Mouse (Mus musculus) intestine, embryonic 15.5 days (tissue): ENCODE measurements around the gene Sec62. TPM values are rescaled to one million over a fixed set of nuclear protein-coding genes. Genes with fewer than 3 reads are reported as not detected.

ENCODE experiments used
- ATAC-seq: fragments of 200-750 bp; cut with Nextera tagmentation; 2 replicates; pipeline ENCODE4 v1.8.0; 2017; ENCODE audit warnings: moderate TSS enrichment, moderate library complexity
- H3K27ac ChIP-seq: fragments of 300-500 bp; sonication (generic); 2 replicates; pipeline ENCODE4 v1.5.1; 2015; ENCODE audit warnings: mild to moderate bottlenecking, inconsistent platforms
- H3K27me3 ChIP-seq: fragments of 300-500 bp; sonication (generic); replicated peaks from 2 replicates; pipeline ENCODE4 v1.6.1; 2015; ENCODE audit warnings: inconsistent platforms
- H3K36me3 ChIP-seq: fragments of 300-500 bp; sonication (generic); 2 replicates; pipeline ENCODE4 v1.6.1; 2015; ENCODE audit warnings: inconsistent platforms
- H3K4me1 ChIP-seq: fragments of 300-500 bp; sonication (generic); replicated peaks from 2 replicates; pipeline ENCODE4 v1.6.1; 2015; ENCODE audit warnings: inconsistent platforms
- H3K4me2 ChIP-seq: fragments of 300-500 bp; sonication (generic); replicated peaks from 2 replicates; pipeline ENCODE4 v1.6.1; 2015; ENCODE audit warnings: mild to moderate bottlenecking, inconsistent platforms
- H3K4me3 ChIP-seq: fragments of 300-500 bp; sonication (generic); replicated peaks from 2 replicates; pipeline ENCODE4 v1.5.1; 2015; ENCODE audit warnings: inconsistent platforms
- H3K9ac ChIP-seq: fragments of 300-500 bp; sonication (generic); 2 replicates; pipeline ENCODE4 v1.6.1; 2015; ENCODE audit warnings: inconsistent platforms
- H3K9me3 ChIP-seq: fragments of 300-500 bp; sonication (generic); 2 replicates; pipeline ENCODE4 v1.6.1; 2016; ENCODE audit warnings: inconsistent platforms
- WGBS: fragments of 180-500 bp; shearing (Covaris S2); methylation state at CpG from one replicate; pipeline ENCODE4 v1.1.7; 2015; 5-methylcytosine and 5-hydroxymethylcytosine counted together
- polyA plus RNA-seq: library from polyadenylated mRNA; unstranded; fragments of >200 nt; fragmentation: Nextera tagmentation; extraction: Ambion mirVana; gene quantifications from 2 replicates; pipeline ENCODE4 v1.2.1, GENCODE M21; 2015

Sec62 gene
- polyA plus RNA-seq = 68.3 and 83.5 TPM in 2 replicates

DNA sequence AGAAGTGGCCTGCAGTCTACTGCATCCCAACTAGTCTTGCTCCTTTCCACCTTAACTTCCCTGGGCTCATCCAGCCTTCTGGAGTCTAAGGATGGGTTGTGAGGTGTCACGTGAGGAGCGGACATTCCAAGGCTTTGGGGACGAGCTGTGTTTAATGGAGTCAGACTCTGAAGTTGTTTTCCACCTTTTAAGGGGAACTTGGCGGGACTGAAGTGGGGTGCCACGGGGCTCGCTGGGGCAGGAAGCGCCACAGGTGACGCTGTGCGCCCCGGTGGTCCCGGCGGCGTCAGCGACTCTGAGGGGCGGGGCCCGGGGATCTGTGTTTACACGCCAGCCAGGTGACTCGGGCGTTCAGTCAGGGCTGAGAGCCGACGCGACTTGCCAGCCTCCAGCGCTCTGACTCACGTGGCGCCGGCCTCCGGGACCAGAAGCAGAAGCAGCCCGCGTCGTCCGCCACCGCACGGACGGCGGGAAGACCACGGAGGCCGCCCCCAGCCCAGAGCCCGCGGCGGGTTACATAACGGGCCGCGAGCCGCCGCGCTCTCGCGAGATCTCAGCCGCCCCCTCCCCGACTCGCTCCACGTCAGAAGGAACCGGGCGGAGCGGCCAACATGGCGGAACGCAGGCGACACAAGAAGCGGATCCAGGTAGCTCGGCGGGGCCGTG, at the start of gene Sec62:
Sec62 (plus strand) TSS at position 139 of the 666 bp plus-strand sequence.
- peak within 1 kb of the TSS; percentile 98 for H3K9ac ChIP-seq
- H3K36me3 ChIP-seq = no peaks in the 10 kb centered on the region
- H3K27me3 ChIP-seq = no peaks in the 10 kb centered on the region
- H3K9me3 ChIP-seq = no peaks in the 10 kb centered on the region
- H3K4me1 ChIP-seq = 0 out of 2 replicates have a peak, but pooled peaks cover 2% of the 10 kb centered on the region
- under 1% methylated on average over 62 of the region's 62 CpGs for WGBS
- H3K4me2 ChIP-seq = peak within 1 kb of the TSS; percentile 76
- peak within 1 kb of the TSS; percentile 98 for H3K4me3 ChIP-seq
- ATAC-seq = peak; percentile 99
- H3K27ac ChIP-seq = peak within 1 kb of the TSS; percentile 87

DNA sequence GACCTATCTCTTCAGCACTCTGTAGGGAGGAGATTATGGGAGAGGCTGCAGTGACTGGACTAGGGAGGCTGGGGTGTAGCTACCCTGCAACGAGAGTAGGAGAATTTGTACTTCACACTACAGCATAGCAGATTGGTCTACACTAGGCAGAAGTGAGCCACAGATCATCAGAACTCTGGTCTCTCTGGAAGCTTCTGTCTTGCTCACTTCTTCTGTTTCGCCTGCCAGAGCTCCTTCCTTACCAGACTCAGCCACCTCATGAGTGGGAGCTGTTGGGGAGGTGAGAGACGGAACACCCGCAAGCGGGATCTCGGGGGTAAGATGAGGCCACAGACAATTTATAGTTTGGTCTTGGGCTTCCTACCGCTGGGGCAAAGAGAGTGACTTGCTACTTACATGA, 49.8 kb upstream of the Sec62 start:
- Histone ChIP-seq H3K9me3 (no peaks in the 10 kb centered on the region), H3K4me1 (no peaks in the 10 kb centered on the region), H3K27ac (no peak overlapping the region), H3K9ac (no peak overlapping the region), H3K4me3 (no peak overlapping the region), H3K27me3 (no peaks in the 10 kb centered on the region), H3K36me3 (no peaks in the 10 kb centered on the region), H3K4me2 (no peak overlapping the region)
- 86% methylated on average over 7 of the region's 7 CpGs for WGBS
- no peak for ATAC-seq

DNA sequence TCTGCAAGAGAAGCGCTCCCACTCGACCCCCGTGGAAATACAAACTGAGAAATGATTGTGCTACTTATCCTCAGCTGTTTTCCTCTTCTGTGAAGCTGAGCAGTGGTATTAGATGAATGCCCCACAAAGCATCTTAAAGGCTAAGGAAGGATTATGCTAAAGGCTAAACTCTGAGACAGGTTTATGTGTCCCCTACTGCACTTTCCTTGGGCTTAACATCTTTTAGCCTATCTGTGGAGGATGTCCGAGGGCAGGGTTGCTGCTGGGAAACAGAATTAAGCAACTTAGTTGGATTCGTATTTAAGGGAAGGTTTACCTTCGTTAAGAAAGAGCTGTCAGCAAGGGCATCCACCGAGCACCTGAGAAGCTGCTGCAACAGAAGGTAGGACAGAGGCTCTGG, 46.7 kb upstream of the Sec62 start, which contains the start of gene Samd7:
Samd7 (plus strand) TSS at position 288 of the 400 bp plus-strand sequence.
- Histone ChIP-seq H3K4me1 (0 out of 2 replicates have a peak, but pooled peaks cover 3% of the 10 kb centered on the region), H3K27ac (no peak within 1 kb of the TSS), H3K9ac (no peak within 1 kb of the TSS), H3K4me3 (no peak within 1 kb of the TSS), H3K36me3 (no peaks in the 10 kb centered on the region), H3K4me2 (no peak within 1 kb of the TSS), H3K9me3 (no peaks in the 10 kb centered on the region), H3K27me3 (no peaks in the 10 kb centered on the region)
- no peak for ATAC-seq
- 67% methylated on average over 7 of the region's 7 CpGs for WGBS

DNA sequence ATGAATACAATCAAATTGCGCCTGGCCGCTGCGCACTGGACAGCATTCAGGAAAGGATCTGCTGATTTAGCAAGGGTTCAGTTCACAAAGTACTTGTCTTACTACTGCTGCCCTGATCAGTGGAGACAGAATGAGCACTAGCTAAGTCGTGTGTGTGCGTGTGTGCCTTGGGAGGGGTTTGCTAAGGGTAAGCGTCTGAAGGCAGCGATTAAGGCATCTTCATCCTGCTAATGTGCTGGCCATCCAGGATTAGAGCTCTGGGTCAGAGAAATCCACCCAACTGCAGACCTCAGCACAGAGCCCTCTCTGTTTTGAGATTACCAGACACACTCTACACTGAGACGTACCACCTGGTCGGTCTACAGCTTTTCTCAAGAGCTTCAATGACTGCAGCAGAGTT, 44.4 kb upstream of the Sec62 start:
- H3K9ac ChIP-seq = no peak overlapping the region
- H3K4me3 ChIP-seq = no peak overlapping the region
- H3K27me3 ChIP-seq = no peaks in the 10 kb centered on the region
- 65% methylated on average over 9 of the region's 9 CpGs for WGBS
- H3K36me3 ChIP-seq = no peaks in the 10 kb centered on the region
- peak; percentile 55; the same call in 1 of the 2 replicates for ATAC-seq
- H3K4me2 ChIP-seq = no peak overlapping the region
- 0 out of 2 replicates have a peak, but pooled peaks cover 3% of the 10 kb centered on the region for H3K4me1 ChIP-seq
- H3K9me3 ChIP-seq = no peaks in the 10 kb centered on the region
- H3K27ac ChIP-seq = no peak overlapping the region

DNA sequence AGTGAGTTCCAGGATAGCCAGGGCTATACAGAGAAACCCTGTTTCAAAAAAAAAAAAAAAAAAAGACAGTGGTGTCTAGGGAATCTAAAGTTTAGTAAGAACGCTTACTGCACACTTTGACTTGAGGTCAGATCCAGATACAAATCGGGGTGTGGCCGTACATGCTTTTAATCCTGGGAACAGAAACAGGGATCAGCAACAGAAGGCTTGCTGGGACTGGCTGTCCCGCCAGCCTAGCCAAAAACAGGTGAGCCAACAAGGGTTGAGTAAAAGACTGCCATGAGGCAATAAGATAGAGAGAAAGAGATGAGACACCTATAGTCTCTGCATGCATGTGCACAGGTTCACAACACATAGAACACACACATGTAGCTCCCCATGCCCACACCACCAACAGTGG, 38.0 kb upstream of the Sec62 start:
- Histone ChIP-seq H3K9me3 (no peaks in the 10 kb centered on the region), H3K4me2 (no peak overlapping the region), H3K27me3 (no peaks in the 10 kb centered on the region), H3K4me3 (no peak overlapping the region), H3K27ac (no peak overlapping the region), H3K4me1 (no peaks in the 10 kb centered on the region), H3K36me3 (no peaks in the 10 kb centered on the region), H3K9ac (no peak overlapping the region)
- 88% methylated on average over 4 of the region's 4 CpGs for WGBS
- ATAC-seq = no peak

DNA sequence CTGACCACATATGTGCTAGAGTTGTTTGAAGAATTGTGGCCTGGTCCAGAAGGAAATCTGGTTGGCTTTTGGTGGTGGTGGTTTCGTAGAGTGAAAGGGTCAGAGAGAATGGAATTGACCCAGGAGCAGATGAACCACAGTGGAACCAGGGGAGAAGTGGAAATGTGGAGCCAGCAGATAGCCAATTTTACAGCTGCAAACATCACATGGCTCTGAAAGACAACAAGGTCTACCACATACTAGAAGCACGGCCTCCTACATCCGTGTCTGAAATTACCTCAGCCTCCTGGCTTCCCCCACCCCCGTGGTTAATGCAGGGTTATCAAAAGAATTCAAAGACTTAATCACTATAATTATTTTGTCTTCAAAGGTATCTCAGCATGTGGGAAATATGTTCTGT, 27.8 kb upstream of the Sec62 start:
- H3K9ac ChIP-seq = no peak overlapping the region
- no peak overlapping the region for H3K4me2 ChIP-seq
- no peaks in the 10 kb centered on the region for H3K9me3 ChIP-seq
- H3K27ac ChIP-seq = no peak overlapping the region
- WGBS = 96% methylated on average over 4 of the region's 4 CpGs
- H3K4me3 ChIP-seq = no peak overlapping the region
- H3K36me3 ChIP-seq = no peaks in the 10 kb centered on the region
- no peaks in the 10 kb centered on the region for H3K4me1 ChIP-seq
- no peaks in the 10 kb centered on the region for H3K27me3 ChIP-seq
- ATAC-seq = no peak

DNA sequence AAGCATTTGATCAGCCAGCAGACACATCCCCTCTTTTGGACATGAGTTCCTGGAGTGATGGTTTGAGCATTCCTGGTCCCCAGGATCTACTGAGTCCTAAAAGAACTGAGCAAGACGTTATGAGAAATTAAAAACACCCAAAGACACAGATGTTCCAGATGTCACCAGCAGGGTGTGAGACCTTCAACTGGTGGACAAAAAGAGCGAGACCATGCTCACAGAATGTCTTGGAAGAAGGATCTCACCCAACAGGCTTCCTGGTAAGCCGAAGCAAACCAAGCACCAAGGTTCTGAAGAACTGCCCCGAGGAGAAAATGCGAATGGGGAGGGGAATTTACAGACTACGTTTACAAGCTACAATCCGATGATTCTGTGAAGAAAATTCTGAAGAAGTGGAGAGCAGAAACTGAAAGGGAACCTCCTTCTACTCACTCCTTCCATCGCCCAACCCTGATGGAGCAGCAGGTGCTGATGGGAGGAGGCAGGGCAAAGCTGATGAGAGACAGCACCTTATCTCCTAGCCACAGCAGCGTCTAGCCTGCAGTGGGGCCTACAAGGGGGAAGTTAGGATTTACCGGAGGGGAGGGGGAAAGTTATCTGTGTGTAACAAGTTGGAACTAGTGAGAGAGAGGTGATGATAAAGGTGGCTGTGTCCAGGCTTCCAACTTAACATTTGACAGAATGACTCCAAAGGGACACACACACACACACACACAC, 27.2 kb upstream of the Sec62 start:
- Histone ChIP-seq H3K4me2 (no peak overlapping the region), H3K9me3 (no peaks in the 10 kb centered on the region), H3K4me3 (no peak overlapping the region), H3K27me3 (no peaks in the 10 kb centered on the region), H3K36me3 (no peaks in the 10 kb centered on the region), H3K9ac (no peak overlapping the region), H3K4me1 (no peaks in the 10 kb centered on the region), H3K27ac (no peak overlapping the region)
- WGBS = 59% methylated on average over 10 of the region's 10 CpGs
- peak; percentile 91 for ATAC-seq

DNA sequence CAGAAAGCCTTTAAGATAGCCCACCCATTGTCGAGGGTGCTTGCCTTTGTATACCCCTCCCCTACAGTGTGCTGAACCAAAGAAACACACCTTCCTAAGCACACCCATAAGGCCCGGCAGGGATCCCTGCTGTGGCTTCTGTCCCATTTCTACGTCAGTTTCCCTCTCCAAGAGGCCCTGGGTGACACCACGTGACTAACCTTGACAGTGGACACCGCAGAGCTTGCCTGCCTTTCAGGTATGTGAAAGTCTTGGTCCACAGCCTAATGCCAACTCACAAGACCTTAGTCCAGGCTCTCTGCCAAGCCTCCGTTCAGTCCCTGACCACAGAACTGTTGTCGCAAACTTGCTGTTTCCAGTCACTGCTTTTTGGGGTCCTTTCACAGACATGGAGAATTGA, 26.5 kb upstream of the Sec62 start:
- no peak overlapping the region for H3K4me3 ChIP-seq
- WGBS = 58% methylated on average over 7 of the region's 7 CpGs
- no peaks in the 10 kb centered on the region for H3K36me3 ChIP-seq
- no peaks in the 10 kb centered on the region for H3K27me3 ChIP-seq
- no peaks in the 10 kb centered on the region for H3K9me3 ChIP-seq
- no peak overlapping the region for H3K4me2 ChIP-seq
- H3K4me1 ChIP-seq = no peaks in the 10 kb centered on the region
- ATAC-seq = peak; percentile 86
- H3K27ac ChIP-seq = no peak overlapping the region
- H3K9ac ChIP-seq = no peak overlapping the region

DNA sequence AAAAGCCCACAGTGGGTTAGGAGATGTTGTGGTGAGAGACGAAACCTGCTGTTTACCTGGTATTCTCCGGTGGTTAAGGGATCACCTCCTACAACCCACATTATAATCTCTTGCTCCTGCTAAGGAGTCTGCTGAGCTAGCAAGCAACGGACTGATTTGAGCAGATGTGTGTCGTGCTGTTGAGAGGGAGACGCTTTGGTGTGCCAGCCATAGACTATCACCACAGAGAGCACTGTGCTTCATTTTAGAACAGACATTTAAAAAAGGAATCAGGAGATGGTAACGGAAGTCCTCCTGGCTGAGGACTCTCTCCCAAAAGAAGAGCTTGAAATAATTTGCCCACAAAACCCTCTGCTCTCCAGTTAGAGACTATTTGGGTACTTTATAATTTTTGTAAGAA, 25.4 kb upstream of the Sec62 start:
- no peaks in the 10 kb centered on the region for H3K9me3 ChIP-seq
- H3K4me1 ChIP-seq = no peaks in the 10 kb centered on the region
- no peaks in the 10 kb centered on the region for H3K27me3 ChIP-seq
- WGBS = 88% methylated on average over 6 of the region's 6 CpGs
- no peak overlapping the region for H3K4me3 ChIP-seq
- no peaks in the 10 kb centered on the region for H3K36me3 ChIP-seq
- H3K4me2 ChIP-seq = no peak overlapping the region
- ATAC-seq = no peak
- H3K9ac ChIP-seq = no peak overlapping the region
- H3K27ac ChIP-seq = no peak overlapping the region

DNA sequence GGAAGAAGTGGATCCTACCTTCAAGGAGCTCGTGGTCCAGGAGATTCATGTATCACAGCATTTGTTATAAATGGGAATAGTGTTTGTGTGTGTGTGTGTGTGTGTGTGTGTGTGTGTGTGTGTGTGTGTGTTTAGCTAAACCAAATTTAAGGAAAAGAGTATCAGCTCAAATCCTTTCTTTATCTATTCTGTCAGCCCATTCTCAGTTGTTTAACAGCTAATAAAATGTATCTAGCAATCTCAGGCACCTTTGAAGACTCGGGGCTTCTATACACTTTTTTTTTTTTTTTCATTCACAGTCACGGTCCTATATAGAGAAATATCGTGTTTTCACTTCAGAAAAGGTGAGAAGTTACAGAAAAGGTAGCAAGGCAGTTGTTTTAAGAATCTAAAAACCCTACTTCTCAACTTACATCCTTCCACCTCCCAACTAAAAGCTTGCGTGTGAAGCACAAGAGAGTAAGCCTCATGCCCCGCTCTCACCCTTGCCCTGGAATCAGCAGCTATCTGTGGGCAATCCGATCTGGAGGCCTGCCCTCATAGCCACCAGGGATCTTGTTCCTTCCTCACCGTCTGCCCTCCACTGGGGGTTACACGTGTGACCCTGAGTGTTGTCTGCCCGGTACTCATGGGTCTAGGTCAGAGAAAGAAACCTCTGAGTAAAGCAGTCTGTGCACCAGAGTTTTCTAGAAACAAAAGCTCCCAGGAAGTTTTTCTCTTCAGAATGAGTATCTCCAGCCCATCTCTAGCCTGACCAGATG, 22.7 kb upstream of the Sec62 start:
- no peak overlapping the region for H3K9ac ChIP-seq
- ATAC-seq = no peak
- no peak overlapping the region for H3K4me3 ChIP-seq
- no peak overlapping the region for H3K4me2 ChIP-seq
- H3K4me1 ChIP-seq = no peaks in the 10 kb centered on the region
- no peak overlapping the region for H3K27ac ChIP-seq
- H3K36me3 ChIP-seq = no peaks in the 10 kb centered on the region
- no peaks in the 10 kb centered on the region for H3K27me3 ChIP-seq
- WGBS = 63% methylated on average over 10 of the region's 10 CpGs
- no peaks in the 10 kb centered on the region for H3K9me3 ChIP-seq

DNA sequence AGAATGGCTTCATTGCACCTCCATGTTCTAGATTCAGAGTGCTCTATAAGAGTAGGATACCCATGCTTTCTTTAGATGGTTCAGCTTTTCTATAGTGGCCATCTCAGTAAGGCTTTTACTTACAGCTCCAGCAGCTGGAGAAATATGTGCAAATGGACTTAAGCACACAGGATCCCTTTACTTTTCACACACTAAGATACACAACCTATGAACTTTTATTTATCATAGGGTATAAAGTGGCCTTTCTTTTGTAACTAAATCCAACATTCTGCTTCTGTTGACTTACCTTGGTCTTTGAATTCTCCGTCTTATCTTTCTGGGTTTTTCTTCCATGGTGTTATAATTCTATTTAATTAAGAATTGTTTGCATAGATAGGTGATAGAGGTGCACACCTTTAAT, 21.1 kb upstream of the Sec62 start:
- 83% methylated on average over 1 of the region's 1 CpGs for WGBS
- Histone ChIP-seq H3K4me2 (no peak overlapping the region), H3K27me3 (no peaks in the 10 kb centered on the region), H3K9ac (no peak overlapping the region), H3K36me3 (no peaks in the 10 kb centered on the region), H3K27ac (no peak overlapping the region), H3K4me1 (no peaks in the 10 kb centered on the region), H3K4me3 (no peak overlapping the region), H3K9me3 (no peaks in the 10 kb centered on the region)
- no peak for ATAC-seq

DNA sequence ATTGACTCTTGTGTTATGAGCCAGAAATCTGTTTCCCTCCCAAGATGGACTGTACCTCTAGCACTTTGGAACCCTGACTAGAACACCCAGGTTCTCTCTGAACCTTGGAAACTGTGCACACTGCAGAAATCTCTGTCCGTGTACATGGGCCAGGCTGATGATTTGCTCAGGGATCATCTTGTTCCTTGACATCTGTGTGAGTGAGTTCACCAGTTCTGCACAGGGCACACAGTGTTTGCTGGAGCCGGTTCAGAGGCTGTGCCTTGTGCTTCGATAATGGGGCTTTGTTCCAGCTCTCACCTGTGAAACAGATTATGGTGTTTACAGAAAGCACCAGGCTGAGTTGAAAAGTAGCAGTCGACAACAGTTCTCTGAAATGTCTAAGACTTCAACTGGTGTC, 20.0 kb upstream of the Sec62 start:
- H3K4me2 ChIP-seq = no peak overlapping the region
- no peaks in the 10 kb centered on the region for H3K4me1 ChIP-seq
- no peak for ATAC-seq
- H3K27me3 ChIP-seq = no peaks in the 10 kb centered on the region
- no peaks in the 10 kb centered on the region for H3K9me3 ChIP-seq
- WGBS = 48% methylated on average over 4 of the region's 4 CpGs
- H3K4me3 ChIP-seq = no peak overlapping the region
- no peak overlapping the region for H3K9ac ChIP-seq
- H3K27ac ChIP-seq = no peak overlapping the region
- no peaks in the 10 kb centered on the region for H3K36me3 ChIP-seq
